Mouse (Mus musculus): ENCODE data around the gene Nup107. TPM values are rescaled to one million over a fixed set of nuclear protein-coding genes. Genes with fewer than 3 reads are reported as not detected.

Gene Nup107
- polyA plus RNA-seq, 1 experiment from 2014 or later = 34.9 TPM

DNA sequence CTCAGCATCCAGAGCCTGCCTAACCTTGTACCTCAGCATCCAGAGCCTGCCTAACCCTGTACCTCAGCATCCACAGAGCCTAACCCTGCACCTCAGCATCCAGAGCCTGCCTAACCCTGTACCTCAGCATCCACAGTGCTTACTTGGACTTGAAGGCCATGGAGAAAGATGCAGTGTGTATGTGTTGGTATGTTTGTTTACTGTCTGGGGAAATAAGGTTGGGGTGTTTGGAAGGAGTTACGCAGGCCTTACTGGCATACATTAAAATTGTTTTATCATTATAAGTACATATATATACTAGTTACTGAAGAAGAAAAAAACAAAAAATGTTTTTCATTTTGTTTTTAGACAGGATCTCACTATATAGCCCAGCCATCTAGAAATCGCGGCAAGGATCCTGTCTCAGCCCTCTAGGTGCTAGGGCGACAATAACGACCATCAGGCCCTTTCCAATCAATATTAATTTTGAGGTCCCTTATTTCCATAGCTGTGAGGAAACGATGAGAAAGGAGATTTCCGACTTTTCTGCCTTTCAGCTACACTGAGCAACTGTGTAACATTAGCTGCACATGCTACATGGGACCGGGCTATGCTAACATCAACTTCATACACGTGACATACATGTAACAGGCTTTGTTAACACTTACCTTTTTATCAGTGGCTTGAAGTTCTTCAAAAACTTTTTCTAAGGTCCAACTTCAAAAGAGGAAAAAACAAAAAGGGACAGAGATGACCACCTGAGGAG, 22.8 kb downstream of the Nup107 start:
- DNase-seq (ENCODE audit: low spot score) (no peak), ATAC-seq (replicated peaks; ENCODE audit: low FRiP score, low read depth) (no peak)
- H3K9me3 ChIP-seq (replicated peaks; ENCODE audit: low read length) = no peaks in the 10 kb centered on the region
- H3K4me1 ChIP-seq (replicated peaks; ENCODE audit: insufficient read depth, low read length) = no peaks in the 10 kb centered on the region
- no peak overlapping the region for H3K4me3 ChIP-seq (replicated peaks; ENCODE audit: low read depth, low read length)
- H3K27ac ChIP-seq = no peak overlapping the region
- no peaks in the 10 kb centered on the region for H3K27me3 ChIP-seq (ENCODE audit: insufficient read depth, low read length)
- 92% methylated on average over 9 of the region's 9 CpGs for WGBS
- H3K4me2 ChIP-seq (ENCODE audit: low read length) = no peak overlapping the region
- H3K36me3 ChIP-seq (ENCODE audit: insufficient read depth, low read length) = peaks cover 62% of the 10 kb centered on the region
- H3K9ac ChIP-seq (ENCODE audit: low read depth, low read length) = no peak overlapping the region
- no peak for TF ChIP-seq CTCF (IDR thresholded peaks at IDR 0.05; ENCODE audit: low read depth)

GRCm38 (mm10) chr10:117768141-117768440, 24.4 kb downstream of the Nup107 start:
- no peaks in the 10 kb centered on the region for H3K4me1 ChIP-seq (replicated peaks; ENCODE audit: insufficient read depth, low read length)
- no peak for TF ChIP-seq CTCF (IDR thresholded peaks at IDR 0.05; ENCODE audit: low read depth)
- H3K27ac ChIP-seq = no peak overlapping the region
- no peak for ATAC-seq (replicated peaks; ENCODE audit: low FRiP score, low read depth)
- DNase-seq (ENCODE audit: low spot score) = no peak
- WGBS = 85% methylated on average over 7 of the region's 7 CpGs
- no peaks in the 10 kb centered on the region for H3K9me3 ChIP-seq (replicated peaks; ENCODE audit: low read length)
- H3K27me3 ChIP-seq (ENCODE audit: insufficient read depth, low read length) = no peaks in the 10 kb centered on the region
- peaks cover 65% of the 10 kb centered on the region for H3K36me3 ChIP-seq (ENCODE audit: insufficient read depth, low read length)
- H3K9ac ChIP-seq (ENCODE audit: low read depth, low read length) = no peak overlapping the region
- no peak overlapping the region for H3K4me2 ChIP-seq (ENCODE audit: low read length)
- H3K4me3 ChIP-seq (replicated peaks; ENCODE audit: low read depth, low read length) = no peak overlapping the region

DNA sequence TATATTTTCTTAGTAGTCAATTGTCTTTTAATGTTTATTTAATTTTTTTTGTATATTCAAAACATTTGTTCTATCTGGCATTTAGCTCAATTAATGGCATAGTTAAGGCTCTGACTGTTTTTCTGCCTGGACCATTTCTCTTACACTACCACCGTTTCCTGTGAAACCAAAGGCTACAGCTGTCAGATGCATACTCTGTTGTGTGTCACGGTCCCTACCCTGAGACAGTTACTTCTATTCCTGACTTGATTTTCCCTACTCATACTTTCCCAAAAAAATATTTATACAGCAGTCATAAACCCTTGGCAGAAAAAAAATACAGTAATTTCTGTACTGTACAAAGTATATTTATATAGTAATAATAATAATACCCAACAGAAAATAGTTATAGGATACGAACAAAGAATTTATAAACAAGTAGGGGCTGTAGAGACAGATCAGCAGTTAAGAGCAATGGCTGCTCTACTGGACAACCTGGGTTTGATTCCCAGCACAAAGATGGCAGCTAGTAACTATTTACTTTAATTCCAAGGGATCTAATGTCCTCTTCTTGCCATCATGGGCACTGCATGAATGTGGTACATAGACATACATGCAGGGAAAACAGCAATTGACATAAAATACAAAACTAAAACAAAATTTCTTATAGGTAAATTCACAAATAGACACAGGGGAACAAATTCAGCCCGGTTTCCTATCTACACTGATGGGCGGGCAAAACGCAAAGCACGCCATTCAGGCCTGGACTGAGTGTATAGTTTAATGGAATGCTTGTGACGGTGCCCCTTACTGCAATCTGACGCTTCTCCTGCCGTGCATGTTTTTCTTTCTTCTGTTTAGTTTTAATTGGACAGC, 25.0 kb downstream of the Nup107 start:
- DNase-seq (ENCODE audit: low spot score) (no peak), ATAC-seq (replicated peaks; ENCODE audit: low FRiP score, low read depth) (no peak)
- H3K9me3 ChIP-seq (replicated peaks; ENCODE audit: low read length) = no peaks in the 10 kb centered on the region
- no peak overlapping the region for H3K9ac ChIP-seq (ENCODE audit: low read depth, low read length)
- H3K27ac ChIP-seq = no peak overlapping the region
- 83% methylated on average over 10 of the region's 10 CpGs for WGBS
- H3K36me3 ChIP-seq (ENCODE audit: insufficient read depth, low read length) = peaks cover 62% of the 10 kb centered on the region
- H3K4me1 ChIP-seq (replicated peaks; ENCODE audit: insufficient read depth, low read length) = no peaks in the 10 kb centered on the region
- H3K4me3 ChIP-seq (replicated peaks; ENCODE audit: low read depth, low read length) = no peak overlapping the region
- no peak overlapping the region for H3K4me2 ChIP-seq (ENCODE audit: low read length)
- H3K27me3 ChIP-seq (ENCODE audit: insufficient read depth, low read length) = no peaks in the 10 kb centered on the region
- no peak for TF ChIP-seq CTCF (IDR thresholded peaks at IDR 0.05; ENCODE audit: low read depth)

- WGBS = 89% methylated on average over 5 of the region's 5 CpGs
- no peaks in the 10 kb centered on the region for H3K9me3 ChIP-seq (replicated peaks; ENCODE audit: low read length)
- TF ChIP-seq CTCF (IDR thresholded peaks at IDR 0.05; ENCODE audit: low read depth) = no peak
- H3K4me1 ChIP-seq (replicated peaks; ENCODE audit: insufficient read depth, low read length) = no peaks in the 10 kb centered on the region
- peaks cover 60% of the 10 kb centered on the region for H3K36me3 ChIP-seq (ENCODE audit: insufficient read depth, low read length)
- no peaks in the 10 kb centered on the region for H3K27me3 ChIP-seq (ENCODE audit: insufficient read depth, low read length)
- ATAC-seq (replicated peaks; ENCODE audit: low FRiP score, low read depth) = no peak
- H3K27ac ChIP-seq = no peak overlapping the region
- no peak for DNase-seq (ENCODE audit: low spot score)
- no peak overlapping the region for H3K9ac ChIP-seq (ENCODE audit: low read depth, low read length)
- H3K4me2 ChIP-seq (ENCODE audit: low read length) = no peak overlapping the region
- H3K4me3 ChIP-seq (replicated peaks; ENCODE audit: low read depth, low read length) = no peak overlapping the region
Observed at GRCm38 (mm10) chr10:117766896-117767160, 25.7 kb downstream of the Nup107 start.

GRCm38 (mm10) chr10:117766111-117766895, 26.2 kb downstream of the Nup107 start:
- ATAC-seq (replicated peaks; ENCODE audit: low FRiP score, low read depth) = no peak
- 85% methylated on average over 16 of the region's 16 CpGs for WGBS
- H3K4me1 ChIP-seq (replicated peaks; ENCODE audit: insufficient read depth, low read length) = no peaks in the 10 kb centered on the region
- H3K4me3 ChIP-seq (replicated peaks; ENCODE audit: low read depth, low read length) = no peak overlapping the region
- H3K27ac ChIP-seq = no peak overlapping the region
- TF ChIP-seq CTCF (IDR thresholded peaks at IDR 0.05; ENCODE audit: low read depth) = no peak
- H3K27me3 ChIP-seq (ENCODE audit: insufficient read depth, low read length) = no peaks in the 10 kb centered on the region
- H3K36me3 ChIP-seq (ENCODE audit: insufficient read depth, low read length) = peaks cover 61% of the 10 kb centered on the region
- no peak overlapping the region for H3K9ac ChIP-seq (ENCODE audit: low read depth, low read length)
- no peak overlapping the region for H3K4me2 ChIP-seq (ENCODE audit: low read length)
- no peak for DNase-seq (ENCODE audit: low spot score)
- no peaks in the 10 kb centered on the region for H3K9me3 ChIP-seq (replicated peaks; ENCODE audit: low read length)

- H3K4me1 ChIP-seq (replicated peaks; ENCODE audit: insufficient read depth, low read length) = no peaks in the 10 kb centered on the region
- peaks cover 61% of the 10 kb centered on the region for H3K36me3 ChIP-seq (ENCODE audit: insufficient read depth, low read length)
- no peaks in the 10 kb centered on the region for H3K27me3 ChIP-seq (ENCODE audit: insufficient read depth, low read length)
- H3K4me2 ChIP-seq (ENCODE audit: low read length) = no peak overlapping the region
- no peak overlapping the region for H3K4me3 ChIP-seq (replicated peaks; ENCODE audit: low read depth, low read length)
- no peak for TF ChIP-seq CTCF (IDR thresholded peaks at IDR 0.05; ENCODE audit: low read depth)
- no peak for ATAC-seq (replicated peaks; ENCODE audit: low FRiP score, low read depth)
- no peaks in the 10 kb centered on the region for H3K9me3 ChIP-seq (replicated peaks; ENCODE audit: low read length)
- no peak overlapping the region for H3K27ac ChIP-seq
- no peak overlapping the region for H3K9ac ChIP-seq (ENCODE audit: low read depth, low read length)
- 92% methylated on average over 11 of the region's 11 CpGs for WGBS
- no peak for DNase-seq (ENCODE audit: low spot score)
Observed at GRCm38 (mm10) chr10:117765116-117765894, 27.2 kb downstream of the Nup107 start.

All from kidney, postnatal 0 days (tissue).